Mouse (Mus musculus) retina, postnatal 7 days (tissue): ENCODE data around the gene Robo1.

ENCODE experiments used
- DNase-seq: peaks from one replicate; pipeline ENCODE4 v3.0.0-alpha.2; 2012; ENCODE audit warnings: low read depth, low spot score

Gene Robo1

GRCm38 (mm10) chr16:72934908-72935307 is 626.8 kb downstream of the Robo1 start:
- no peak for DNase-seq

- no peak for DNase-seq
These were observed 629.1 kb downstream of the Robo1 start for GRCm38 (mm10) chr16:72937183-72937582.

- no peak for DNase-seq
These were observed 631.8 kb downstream of the Robo1 start for GRCm38 (mm10) chr16:72939862-72940261.

GRCm38 (mm10) chr16:72940786-72941185 is 632.7 kb downstream of the Robo1 start:
- DNase-seq, result no peak

- no peak for DNase-seq
These were observed 636.3 kb downstream of the Robo1 start for GRCm38 (mm10) chr16:72944403-72944802.

GRCm38 (mm10) chr16:72951969-72952368 is 643.9 kb downstream of the Robo1 start:
- DNase-seq, result no peak

DNA sequence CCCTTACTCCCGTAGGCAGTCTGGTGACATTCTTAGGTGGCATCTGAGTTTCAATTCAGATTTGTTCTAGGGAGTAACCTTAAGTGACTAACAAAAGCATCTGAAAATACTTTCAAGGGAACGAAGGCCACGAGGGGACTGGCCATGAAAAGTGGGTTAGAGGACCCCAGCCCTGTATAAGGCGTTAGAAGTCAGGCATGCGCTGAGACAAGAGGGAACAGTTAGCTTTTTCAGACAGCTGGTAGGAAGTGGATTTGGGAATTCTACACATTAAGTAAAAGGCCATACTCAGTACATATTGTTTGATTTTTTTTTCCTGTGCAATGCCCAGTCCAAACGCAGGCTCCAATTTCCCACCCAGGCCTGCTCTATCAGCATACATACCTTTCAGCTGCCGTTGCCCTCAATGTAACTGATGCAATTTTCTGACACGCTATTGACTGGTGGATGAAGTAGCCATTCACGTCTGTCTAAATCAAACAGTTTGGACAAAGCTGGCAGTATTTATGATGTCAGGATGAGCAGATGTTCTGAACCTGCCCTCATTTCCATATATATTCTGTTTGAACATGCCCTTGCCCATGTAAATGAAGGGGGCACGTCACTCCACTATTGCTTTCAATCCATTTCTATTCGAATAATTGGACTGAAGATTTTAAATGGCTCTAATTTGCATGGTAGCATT is 651.1 kb downstream of the Robo1 start:
- DNase-seq, result no peak

GRCm38 (mm10) chr16:72959823-72960222 is 651.7 kb downstream of the Robo1 start:
- no peak for DNase-seq

DNA sequence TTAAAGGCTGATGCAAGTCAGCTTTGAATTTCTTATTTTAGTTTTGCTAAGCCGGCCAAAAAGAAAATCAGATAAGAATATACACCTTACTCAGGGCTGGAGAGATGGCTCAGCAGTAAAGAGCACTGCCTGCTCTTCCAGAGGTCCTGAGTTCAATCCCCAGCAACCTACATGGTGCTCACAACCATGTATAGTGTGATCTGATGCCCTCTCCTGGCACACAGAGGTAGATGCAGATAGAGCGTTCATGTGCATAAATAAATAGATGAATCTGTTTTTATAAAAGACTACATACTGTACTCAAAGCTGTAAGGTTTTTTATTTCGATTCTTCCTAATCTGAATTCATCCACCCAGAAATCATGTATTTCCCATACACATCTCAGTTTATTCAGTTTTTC is 655.7 kb downstream of the Robo1 start:
- no peak for DNase-seq

DNA sequence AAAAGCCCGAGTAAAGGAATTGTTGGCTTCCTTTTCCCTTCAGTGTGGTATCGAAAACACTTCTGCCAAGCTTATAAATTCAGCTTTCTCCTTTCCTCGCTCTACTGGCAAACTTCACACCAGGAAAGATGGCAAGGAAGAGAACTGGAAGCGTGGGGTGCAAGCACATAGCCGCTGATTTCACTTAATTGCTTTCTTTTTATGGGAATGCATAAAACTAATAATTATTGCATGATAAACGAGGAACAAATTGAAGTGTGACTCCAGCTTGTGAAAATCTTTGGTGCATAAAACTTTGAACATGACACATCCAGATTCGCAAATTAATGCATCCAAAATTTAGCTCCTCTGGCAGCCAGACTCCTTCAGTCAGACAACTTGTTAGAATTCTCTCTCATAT is 659.4 kb downstream of the Robo1 start:
- no peak for DNase-seq

GRCm38 (mm10) chr16:72969990-72970389 is 661.9 kb downstream of the Robo1 start:
- no peak for DNase-seq

DNA sequence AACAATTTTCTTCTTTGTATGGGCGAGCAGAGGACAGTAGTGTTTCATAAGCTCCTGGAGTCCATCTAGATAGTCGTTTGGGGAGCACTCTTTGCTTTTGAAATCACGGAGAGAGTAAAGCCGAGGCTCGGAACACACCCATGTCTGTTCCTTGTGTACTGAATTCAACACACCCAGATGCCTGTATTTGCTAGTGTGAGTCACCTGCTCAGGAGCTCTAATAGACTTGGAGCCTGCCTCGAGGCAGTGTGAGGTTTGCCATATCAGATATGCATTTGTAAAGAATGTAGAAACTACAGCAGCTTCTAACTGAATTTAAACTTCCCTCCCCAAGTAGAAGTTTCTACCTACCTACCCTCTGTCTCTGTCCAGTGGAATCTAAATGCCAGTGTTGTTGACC is 665.6 kb downstream of the Robo1 start:
- no peak for DNase-seq

DNA sequence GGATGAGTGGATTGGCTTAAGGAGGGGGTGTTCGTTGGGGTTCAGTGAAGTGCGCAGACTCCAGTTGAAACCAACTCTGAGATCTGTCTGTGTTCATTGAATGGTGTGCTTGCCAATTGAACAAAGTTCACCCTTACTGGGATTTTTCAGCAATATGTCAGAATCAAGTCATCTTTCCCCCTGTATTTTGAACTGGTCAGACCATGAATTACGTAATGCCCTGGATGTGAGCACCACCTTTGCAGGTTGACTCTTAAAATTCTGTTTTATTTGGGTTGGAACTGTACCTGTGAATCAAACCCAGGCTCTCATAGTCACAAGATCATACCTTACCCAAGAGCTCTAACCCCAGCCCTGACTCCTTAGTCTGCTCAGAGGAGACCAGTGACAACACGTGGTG is 666.6 kb downstream of the Robo1 start:
- no peak for DNase-seq

- DNase-seq, result no peak
These were observed 668.9 kb downstream of the Robo1 start for GRCm38 (mm10) chr16:72976849-72977576.

- DNase-seq, result peak; percentile 60
These were observed 671.5 kb downstream of the Robo1 start for GRCm38 (mm10) chr16:72979407-72980219.

- DNase-seq, result no peak
These were observed 682.5 kb downstream of the Robo1 start for GRCm38 (mm10) chr16:72990376-72991167.

DNA sequence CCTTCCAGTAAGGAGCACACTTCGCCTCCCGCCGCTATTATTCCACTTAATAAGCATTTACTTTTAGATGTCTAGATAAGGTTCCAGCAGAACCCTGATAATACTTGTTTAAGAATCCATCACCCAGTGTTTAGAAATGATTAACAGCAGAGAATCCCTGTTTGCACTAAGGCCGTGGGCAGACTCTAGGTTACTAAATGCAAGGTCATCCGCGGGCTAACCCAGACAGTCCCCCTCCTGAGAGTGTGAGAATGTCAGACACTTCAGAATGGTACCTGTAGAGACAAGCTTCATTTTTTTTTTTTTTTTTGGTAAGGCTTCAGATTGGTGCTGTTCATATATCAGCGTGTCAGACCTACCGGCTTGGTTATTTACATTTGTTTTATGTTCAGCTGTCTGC is 685.1 kb downstream of the Robo1 start:
- DNase-seq, result no peak

- DNase-seq, result no peak
These were observed 685.5 kb downstream of the Robo1 start for GRCm38 (mm10) chr16:72993594-72993993.

GRCm38 (mm10) chr16:72995251-72995954 is 687.3 kb downstream of the Robo1 start:
- peak; percentile 56 for DNase-seq

DNA sequence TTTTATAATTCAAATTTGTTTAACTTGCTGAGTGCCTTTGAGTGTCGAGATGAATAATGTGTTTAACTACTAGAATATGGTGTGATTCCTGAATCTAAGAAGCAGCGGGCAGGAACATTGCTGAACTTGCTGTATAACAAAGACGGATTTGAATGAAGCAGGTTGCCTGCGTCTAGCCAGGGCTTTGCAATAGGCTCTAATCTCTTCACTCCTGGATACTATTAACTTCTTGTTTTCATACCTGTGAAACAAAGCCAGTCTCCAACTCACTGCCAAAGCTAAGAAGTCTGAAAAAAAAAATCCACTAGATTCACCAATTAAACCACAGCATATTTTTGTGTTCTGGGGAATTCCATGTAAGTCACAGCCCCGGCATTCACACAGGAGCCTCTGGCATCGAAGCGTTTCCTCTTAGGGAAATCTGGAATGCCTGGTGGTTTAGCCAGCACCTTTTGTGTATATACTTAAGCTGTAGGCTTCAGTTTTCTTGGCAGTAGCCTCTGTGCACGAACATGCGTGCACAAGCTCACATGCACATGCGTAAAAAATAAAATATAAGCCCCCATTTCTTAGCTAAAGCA is 687.9 kb downstream of the Robo1 start:
- no peak for DNase-seq

DNA sequence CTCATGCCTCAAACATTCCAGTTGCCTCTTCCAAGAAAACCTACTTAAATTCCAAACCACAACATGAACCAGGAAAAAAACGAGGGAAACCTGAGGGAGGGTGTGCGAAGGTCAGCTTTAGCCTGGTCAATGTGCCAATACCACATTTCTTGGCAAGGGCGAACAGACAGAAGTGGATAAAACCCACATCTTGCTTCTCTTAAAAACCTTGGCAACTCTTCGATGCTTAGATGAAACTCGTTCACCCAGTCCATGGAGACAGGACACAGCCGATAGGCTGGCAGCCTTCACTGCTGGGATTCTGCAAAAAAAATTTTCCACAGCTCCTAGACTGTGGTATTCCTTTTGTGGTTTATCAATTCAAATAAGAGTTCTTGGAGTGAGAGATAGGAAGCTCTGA is 690.6 kb downstream of the Robo1 start:
- no peak for DNase-seq
